10 mouse cellular contexts compared by ENCODE assay signal in genomic region chr5:32930761-32931160, GRCm38 (mm10).
A peak's percentile ranks its signal among the peaks of the same experiment; 100 is the strongest.
DNase-seq lines count a peak whose midpoint lies in the region; ATAC-seq lines count a peak whose summit lies in the region.
"Had no signal": no experiment of that assay in that cellular context is flagged by ENCODE, and none has a peak within 500 bp of the region (broad histone marks: within the 10 kb centered on the region; RNA-seq: fewer than 3 reads in every experiment).

No protein-coding gene starts in this region.

- DNase-seq in heart, adult 18-20 months = peak; percentile 28 to 33
- DNase-seq in heart, postnatal 14 days = no peak
- DNase-seq in spleen, postnatal 36 days (ENCODE audit: low spot score in 2 of 2) = peak; percentile 19 to 27
- no peak for DNase-seq in spleen, adult 12 weeks (ENCODE audit: low spot score)
- DNase-seq in c-Kit-positive CD71-negative TER-119-negative erythroid progenitor cells, embryonic 14.5 days (ENCODE audit: low read depth) = peak; percentile 39
- DNase-seq in splenic B cell, adult 2 months (ENCODE audit: low read depth, low spot score) = peak; percentile 50
- DNase-seq in kidney, adult 8-10 months = no peak
- DNase-seq: forebrain, postnatal 0 days; kidney, postnatal 10 days had no signal

- H3K27me3 ChIP-seq in splenic B cell, adult 2 months (ENCODE audit: control insufficient read depth, insufficient read depth, low read length, poor library complexity, severe bottlenecking) = no peaks in the 10 kb centered on the region

- peaks cover 15% of the 10 kb centered on the region for H3K36me3 ChIP-seq in splenic B cell, adult 2 months (ENCODE audit: control insufficient read depth, insufficient read depth, low read length, poor library complexity, severe bottlenecking)

- no peak for ATAC-seq in megakaryocyte progenitor cell, adult 5-6 weeks (replicated peaks; ENCODE audit: poor library complexity)
- ATAC-seq: forebrain, postnatal 0 days had no signal

- intact Hi-C loops in heart, postnatal 14 days (cut with DNase I) = no loop called here

Comparison
In these comparisons a context has a peak if more than half of its experiments do, and no peak if none do; other contexts are left out.
1. DNase-seq: peak in heart, adult 18-20 months (2 of 2), spleen, postnatal 36 days (2 of 2), c-Kit-positive CD71-negative TER-119-negative erythroid progenitor cells, embryonic 14.5 days (single experiment) and splenic B cell, adult 2 months (single experiment); none in heart, postnatal 14 days (0 of 2), spleen, adult 12 weeks (single experiment) and kidney, adult 8-10 months (0 of 2).